19 mouse cellular contexts compared by ENCODE assay signal in the genomic region with DNA sequence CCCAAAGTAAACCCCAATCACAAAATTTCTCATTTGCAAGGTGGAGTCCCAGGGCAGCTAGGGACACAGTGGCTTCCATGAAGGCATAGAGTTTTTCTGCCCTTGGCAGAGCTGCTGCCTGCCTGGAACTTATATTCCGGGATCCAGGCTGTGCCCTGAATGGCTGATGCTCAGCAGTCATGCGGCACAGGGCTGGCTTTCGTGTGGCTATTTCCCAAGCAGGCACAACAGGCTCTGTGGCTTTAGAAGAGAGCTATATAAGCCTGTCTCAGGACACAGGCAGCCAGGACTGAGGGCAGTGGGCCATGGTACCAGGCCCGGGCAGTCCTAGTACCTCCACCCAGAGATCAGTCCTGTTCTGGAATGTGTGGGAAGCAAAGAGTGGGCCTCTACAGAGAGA.
DNase-seq lines count a peak whose midpoint lies in the region; ATAC-seq and TF ChIP-seq lines count a peak whose summit lies in the region.
"Had no signal": no experiment of that assay in that cellular context is flagged by ENCODE, and none has a peak within 500 bp of the region (broad histone marks: within the 10 kb centered on the region; RNA-seq: fewer than 3 reads in every experiment).

No protein-coding gene starts in this region.

- no peak overlapping the region for H3K27ac ChIP-seq in lung, postnatal 0 days (ENCODE audit: low read length)
- H3K27ac ChIP-seq in small intestine, adult 2 months (ENCODE audit: insufficient read depth, low read depth, low read length): 0 out of 2 replicates have a peak overlapping the region, but pooled peaks have one; percentile 21
- no peak overlapping the region for H3K27ac ChIP-seq in forebrain, embryonic 15.5 days (replicated peaks)
- H3K27ac ChIP-seq: layer of hippocampus, adult 2 months; limb, embryonic 12.5 days; neural tube, embryonic 13.5 days had no signal

- H3K4me2 ChIP-seq in lung, postnatal 0 days (replicated peaks; ENCODE audit: low read depth, low read length): no peak overlapping the region
- H3K4me2 ChIP-seq in forebrain, embryonic 15.5 days (replicated peaks): no peak overlapping the region
- H3K4me2 ChIP-seq: heart, embryonic 12.5 days; limb, embryonic 12.5 days; lung, embryonic 14.5 days; neural tube, embryonic 13.5 days had no signal

- H3K9me3 ChIP-seq in lung, postnatal 0 days (ENCODE audit: low read length): no peaks in the 10 kb centered on the region
- no peaks in the 10 kb centered on the region for H3K9me3 ChIP-seq in forebrain, embryonic 15.5 days
- H3K9me3 ChIP-seq: heart, embryonic 12.5 days; limb, embryonic 12.5 days; neural tube, embryonic 13.5 days had no signal

- H3K4me1 ChIP-seq in lung, postnatal 0 days (ENCODE audit: insufficient read depth, low read depth, low read length): no peaks in the 10 kb centered on the region
- peaks cover 9% of the 10 kb centered on the region for H3K4me1 ChIP-seq in small intestine, adult 2 months (ENCODE audit: control insufficient read depth, insufficient read depth, insufficient read length, low read length)
- no peaks in the 10 kb centered on the region for H3K4me1 ChIP-seq in forebrain, embryonic 15.5 days

- peak; percentile 40 for ATAC-seq in lung, postnatal 0 days
- ATAC-seq in forebrain, embryonic 15.5 days (replicated peaks): no peak
- ATAC-seq: activated CD4-positive, CD25-positive, alpha-beta regulatory T cell, adult 4 months; forebrain, embryonic 14.5 days had no signal

- TF ChIP-seq CTCF in lung, postnatal 0 days (IDR thresholded peaks at IDR 0.05): no peak
- no peak for TF ChIP-seq CTCF in small intestine, adult 2 months (IDR thresholded peaks at IDR 0.05; ENCODE audit: extremely low read depth, insufficient read length, insufficient replicate concordance, low read depth, low read length)

- TF ChIP-seq EP300 in lung, postnatal 0 days (IDR thresholded peaks at IDR 0.05): no peak

- DNase-seq in kidney, adult 11 months: peak; percentile 82
- DNase-seq in kidney, adult 18-20 months: no peak
- no peak for DNase-seq in lung, postnatal 0 days (ENCODE audit: low spot score)
- DNase-seq in lung, postnatal 25 days (ENCODE audit: low spot score): no peak
- DNase-seq in kidney, adult 9 months: peak; percentile 61
- DNase-seq: adrenal gland, postnatal 36 days; B cell, adult 2 months; cerebellum, adult 8-10 months; heart, postnatal 36 days; lung, embryonic 14.5 days had no signal

- H3K9ac ChIP-seq in lung, postnatal 0 days (replicated peaks; ENCODE audit: low read depth): no peak overlapping the region
- H3K9ac ChIP-seq in forebrain, embryonic 15.5 days (replicated peaks): no peak overlapping the region
- H3K9ac ChIP-seq: heart, embryonic 12.5 days; limb, embryonic 12.5 days; lung, embryonic 14.5 days; neural tube, embryonic 13.5 days had no signal

- no peak overlapping the region for H3K4me3 ChIP-seq in lung, postnatal 0 days (ENCODE audit: low read depth, low read length)
- no peak overlapping the region for H3K4me3 ChIP-seq in small intestine, adult 2 months (ENCODE audit: low read depth, low read length)
- H3K4me3 ChIP-seq in forebrain, embryonic 15.5 days: no peak overlapping the region
- H3K4me3 ChIP-seq: erythroblast, embryonic 14.5 days; heart, embryonic 12.5 days; layer of hippocampus, adult 2 months; limb, embryonic 12.5 days; neural tube, embryonic 13.5 days had no signal

- no peaks in the 10 kb centered on the region for H3K27me3 ChIP-seq in lung, postnatal 0 days (replicated peaks; ENCODE audit: insufficient read depth, low read length)
- no peaks in the 10 kb centered on the region for H3K27me3 ChIP-seq in small intestine, adult 2 months (ENCODE audit: control insufficient read depth, insufficient read depth, low read length)
- H3K27me3 ChIP-seq in forebrain, embryonic 15.5 days: no peaks in the 10 kb centered on the region
- H3K27me3 ChIP-seq: heart, embryonic 12.5 days; limb, embryonic 12.5 days; neural tube, embryonic 13.5 days had no signal

- WGBS in lung, postnatal 0 days: 61% methylated on average over 4 of the region's 4 CpGs
- 84% methylated on average over 4 of the region's 4 CpGs for WGBS in small intestine, adult 2 months
- 83% methylated on average over 4 of the region's 4 CpGs for WGBS in forebrain, embryonic 15.5 days

- no peak for TF ChIP-seq POLR2A in small intestine, adult 2 months (IDR thresholded peaks at IDR 0.05; ENCODE audit: low read depth, low read length)

- peaks cover 7% of the 10 kb centered on the region for H3K36me3 ChIP-seq in lung, postnatal 0 days (ENCODE audit: insufficient read depth, low read length)
- H3K36me3 ChIP-seq in small intestine, adult 2 months (ENCODE audit: control insufficient read depth, insufficient read depth, low read length): peaks cover 31% of the 10 kb centered on the region
- H3K36me3 ChIP-seq in forebrain, embryonic 15.5 days: no peaks in the 10 kb centered on the region
- H3K36me3 ChIP-seq: neural tube, embryonic 13.5 days had no signal

Comparison
In these comparisons a context has a peak if more than half of its experiments do, and no peak if none do; other contexts are left out.
1. DNase-seq: peak in kidney, adult 11 months (single experiment) and kidney, adult 9 months (single experiment); none in kidney, adult 18-20 months (single experiment), lung, postnatal 0 days (single experiment) and lung, postnatal 25 days (single experiment).